Mouse (Mus musculus) embryonic facial prominence, embryonic 15.5 days (tissue): ENCODE results near the gene Adam6b. TPM values are rescaled to one million over a fixed set of nuclear protein-coding genes. Genes with fewer than 3 reads are reported as not detected.

ENCODE experiments used
- polyA plus RNA-seq: library from polyadenylated mRNA; unstranded; fragments of >200 nt; fragmentation: Nextera tagmentation; extraction: Ambion mirVana; gene quantifications from 2 replicates; pipeline ENCODE4 v1.2.1, GENCODE M21; 2015

Adam6b gene
- polyA plus RNA-seq, 1 experiment from 2014 or later = not detected

Other genes starting within 250 kb of the Adam6b start
- not detected in 2 replicates for gene Adam6a, start 54.4 kb downstream of the Adam6b start, polyA plus RNA-seq